Mouse (Mus musculus): ENCODE results near the gene Gng7.
A peak's percentile ranks its signal among the peaks of the same experiment; 100 is the strongest.

Gene Gng7

DNA sequence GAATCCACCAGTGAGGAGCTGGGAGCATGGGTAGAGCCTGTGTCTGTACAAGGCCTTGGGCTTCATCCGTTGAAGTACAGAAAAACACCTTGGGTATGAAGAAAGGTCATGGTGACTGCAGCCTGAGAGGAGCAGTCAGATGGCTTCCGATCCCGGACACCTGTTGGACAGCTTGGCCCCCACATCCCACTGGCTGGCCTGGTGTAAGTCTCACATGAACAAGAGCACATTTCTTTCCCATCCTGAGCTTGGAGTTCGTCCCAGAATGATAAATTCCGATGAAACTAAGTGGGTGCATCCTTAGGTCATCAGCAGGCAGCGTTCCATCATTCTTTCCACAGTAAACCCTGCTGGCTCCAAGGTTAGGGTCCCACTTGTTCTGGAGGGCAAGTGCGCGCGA lies 71.0 kb downstream of the Gng7 start:
- DNase-seq (ENCODE audit: low spot score), result no peak

DNA sequence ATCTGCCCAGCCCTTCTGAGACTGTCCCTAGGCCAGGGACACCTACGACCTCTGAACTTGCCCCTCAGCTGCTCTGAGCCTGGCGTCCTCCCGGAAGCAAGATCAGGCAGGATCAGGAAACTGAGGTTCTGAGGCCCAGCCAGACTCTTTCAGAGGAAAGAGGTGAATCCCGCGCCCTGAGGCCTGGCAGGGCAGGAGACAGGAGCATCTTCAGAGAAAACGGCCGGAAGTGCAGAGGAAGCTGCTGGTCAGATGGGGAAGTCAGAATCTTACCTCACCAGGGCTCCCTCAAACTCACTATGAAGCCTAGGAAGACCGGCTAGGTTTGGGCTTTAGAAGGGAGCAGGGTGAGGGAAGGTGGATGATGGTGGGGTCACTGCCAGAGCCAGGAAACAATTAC lies 71.8 kb downstream of the Gng7 start:
- no peak for DNase-seq (ENCODE audit: low spot score)

DNA sequence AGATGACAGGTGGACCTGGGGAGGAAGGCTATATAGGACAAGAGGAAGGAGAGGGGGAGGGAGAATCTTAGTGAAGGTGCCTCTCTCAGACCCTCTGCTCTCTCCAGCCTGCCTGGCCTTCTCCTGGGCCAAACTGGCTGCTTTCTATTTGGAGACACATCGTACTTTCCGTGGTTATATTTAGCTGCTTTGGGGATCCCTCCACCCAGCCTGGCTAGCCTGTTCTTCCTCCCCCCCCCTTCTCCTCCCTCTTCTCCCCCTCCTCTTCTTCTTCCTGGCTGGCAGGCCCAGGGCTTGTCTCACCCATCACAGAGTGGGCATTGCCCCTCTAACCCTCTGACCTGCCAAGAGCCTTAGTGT lies 73.8 kb downstream of the Gng7 start:
- no peak for DNase-seq (ENCODE audit: low spot score)

DNA sequence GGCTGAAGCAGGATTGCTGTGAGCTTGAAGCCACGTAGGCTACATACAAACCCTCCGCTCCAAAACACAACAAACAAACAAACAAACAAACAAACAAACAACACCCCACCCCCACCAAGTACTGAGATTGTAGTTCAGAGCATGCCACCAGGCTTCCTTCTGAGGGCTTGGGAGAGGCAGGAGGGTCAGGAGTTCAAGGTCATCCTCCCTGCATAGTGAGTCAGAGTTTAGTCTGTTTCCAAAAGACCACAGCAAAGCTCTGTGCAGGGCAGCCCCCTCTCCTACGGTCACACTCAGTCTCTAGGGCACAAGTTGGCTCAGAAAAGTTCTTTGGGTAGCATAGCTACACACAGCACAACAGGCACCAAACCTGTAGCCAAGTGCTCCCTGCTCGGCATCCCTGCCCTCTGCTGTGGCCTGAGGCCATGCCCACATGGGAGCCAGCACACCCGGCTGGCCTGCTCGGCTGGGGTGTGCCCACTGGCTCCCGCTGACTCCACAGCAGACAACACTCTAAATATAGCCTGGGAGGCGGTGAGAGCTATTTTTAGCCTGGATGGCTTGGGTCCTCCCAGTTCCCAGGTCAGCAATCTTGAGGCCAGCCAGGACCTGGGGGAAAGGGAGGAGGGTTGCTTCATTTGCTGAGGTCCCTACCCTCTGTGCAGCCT lies 74.3 kb downstream of the Gng7 start:
- DNase-seq (ENCODE audit: low spot score), result peak; percentile 77

DNA sequence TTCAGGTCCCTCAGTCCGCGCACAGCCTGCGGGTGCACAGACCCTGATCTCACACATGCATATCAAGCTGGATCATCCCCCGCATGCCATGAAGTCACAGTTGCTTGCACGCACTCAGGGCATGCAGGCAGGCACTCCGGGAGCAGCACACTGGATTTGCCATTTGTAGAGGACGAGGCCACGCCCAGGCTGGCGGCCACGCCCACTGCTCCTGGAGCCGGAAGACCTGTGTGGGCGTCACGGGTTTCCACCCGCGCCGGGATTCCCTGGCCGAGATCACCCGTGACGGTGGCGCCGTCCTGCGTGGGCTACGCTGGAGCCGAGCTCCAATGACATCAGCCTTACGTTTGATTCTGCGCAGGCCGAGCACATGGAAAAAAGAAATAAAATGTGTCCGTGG lies 75.1 kb downstream of the Gng7 start:
- DNase-seq (ENCODE audit: low spot score), result peak; percentile 78

DNA sequence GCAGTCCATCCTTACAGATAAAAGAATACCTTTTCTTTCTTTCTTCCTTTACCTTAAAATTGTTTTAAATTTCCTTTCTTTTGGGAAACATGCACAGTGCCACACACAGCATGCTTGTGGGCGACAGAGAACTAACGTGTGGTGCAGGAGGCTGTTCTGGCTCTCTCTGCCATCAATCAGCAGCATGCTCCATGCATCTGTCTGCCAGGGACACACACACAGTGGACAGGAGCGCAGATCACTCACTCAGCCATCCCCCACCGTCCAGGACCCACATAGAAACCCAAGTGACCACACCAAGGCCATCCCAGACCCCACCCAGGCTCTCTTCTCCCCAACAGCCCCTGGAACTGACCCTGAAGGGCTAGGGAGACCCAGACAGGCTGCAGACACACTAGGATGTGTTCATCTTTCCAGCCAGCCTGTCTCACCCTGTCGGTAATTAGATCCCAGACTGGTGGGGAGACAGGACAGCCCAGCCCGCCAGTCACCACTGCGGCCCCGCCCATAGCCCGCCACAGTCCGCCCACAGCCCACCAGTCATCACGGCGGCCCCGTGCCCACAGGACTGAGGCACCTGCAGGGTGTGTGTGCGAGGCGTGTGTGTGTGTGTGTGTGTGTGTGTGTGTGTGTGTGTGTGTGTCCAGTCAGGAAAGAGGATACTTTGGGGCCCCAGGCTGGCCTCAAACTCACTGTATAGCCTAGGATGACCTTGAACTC lies 75.8 kb downstream of the Gng7 start:
- no peak for DNase-seq (ENCODE audit: low spot score)

DNA sequence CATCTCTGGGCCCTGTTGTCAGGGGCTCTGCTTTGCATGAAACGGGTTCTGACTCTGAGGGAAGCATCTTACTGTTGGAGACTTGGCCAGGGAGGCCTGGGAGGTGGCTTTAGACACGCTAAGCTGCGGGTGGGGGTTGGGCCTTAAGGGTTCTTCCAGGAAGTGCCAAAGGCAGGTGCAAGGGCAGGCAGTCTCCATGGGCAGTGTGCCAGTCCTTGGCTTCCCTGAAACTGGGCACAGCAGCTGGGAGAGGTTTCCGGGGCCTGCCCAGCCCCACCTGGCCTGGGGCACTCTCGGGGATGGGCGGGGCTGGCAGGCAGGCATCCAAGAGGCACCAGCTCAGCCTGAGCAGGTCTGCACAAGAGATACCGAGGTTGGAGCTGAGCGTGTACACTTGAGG lies 77.1 kb downstream of the Gng7 start:
- peak; percentile 74 for DNase-seq (ENCODE audit: low spot score)

DNA sequence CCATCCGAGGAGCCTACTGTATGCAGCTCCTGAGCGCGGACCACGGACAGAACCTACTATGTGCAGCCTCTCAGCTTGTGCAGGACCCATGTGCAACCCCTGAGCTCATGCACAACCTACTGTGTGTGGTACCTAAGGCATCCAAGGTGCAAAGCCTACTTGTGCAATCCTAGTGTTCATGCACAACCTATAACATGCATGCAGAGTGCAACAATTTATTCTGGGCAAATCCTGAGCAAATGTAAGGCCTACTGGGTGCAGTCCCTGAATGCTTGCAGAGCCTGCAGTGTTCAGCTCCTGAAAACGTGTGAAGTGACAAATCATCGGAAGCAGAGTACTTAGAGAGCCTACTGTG lies 78.0 kb downstream of the Gng7 start:
- DNase-seq (ENCODE audit: low spot score), result no peak

DNA sequence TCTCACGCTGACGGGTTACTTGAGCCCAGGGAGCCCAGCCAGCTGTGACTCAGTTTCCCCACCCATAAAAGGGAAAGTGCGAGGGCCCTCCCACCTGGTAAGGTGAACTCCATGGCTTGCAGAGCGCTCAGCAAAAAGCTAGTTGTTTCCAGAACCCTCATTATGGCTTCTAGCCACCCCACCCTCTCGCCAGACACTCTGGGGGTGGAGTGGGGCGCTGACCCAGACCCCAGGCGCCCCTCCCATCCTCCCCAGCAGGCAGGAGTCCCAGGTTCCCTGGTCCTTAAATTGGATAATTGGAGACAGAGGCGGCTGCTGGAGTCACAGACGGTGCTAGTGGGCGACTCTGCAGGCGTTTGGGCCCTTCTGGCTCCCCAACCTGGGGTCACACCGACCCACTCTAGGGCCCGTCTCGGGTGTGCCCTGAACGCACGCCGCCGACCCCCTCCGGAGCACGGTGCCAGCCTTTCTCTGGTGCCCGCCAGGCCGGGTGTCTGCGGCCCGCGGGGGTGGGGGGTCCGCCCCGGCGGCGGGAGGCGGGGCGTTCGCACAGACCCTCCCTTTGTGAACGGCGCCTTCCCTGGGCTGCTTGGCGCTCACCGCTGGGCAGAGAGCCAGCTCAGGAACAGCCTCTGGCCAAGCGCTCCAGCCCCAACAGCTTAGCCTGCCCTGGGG lies 78.5 kb downstream of the Gng7 start:
- peak; percentile 71 for DNase-seq (ENCODE audit: low spot score)

DNA sequence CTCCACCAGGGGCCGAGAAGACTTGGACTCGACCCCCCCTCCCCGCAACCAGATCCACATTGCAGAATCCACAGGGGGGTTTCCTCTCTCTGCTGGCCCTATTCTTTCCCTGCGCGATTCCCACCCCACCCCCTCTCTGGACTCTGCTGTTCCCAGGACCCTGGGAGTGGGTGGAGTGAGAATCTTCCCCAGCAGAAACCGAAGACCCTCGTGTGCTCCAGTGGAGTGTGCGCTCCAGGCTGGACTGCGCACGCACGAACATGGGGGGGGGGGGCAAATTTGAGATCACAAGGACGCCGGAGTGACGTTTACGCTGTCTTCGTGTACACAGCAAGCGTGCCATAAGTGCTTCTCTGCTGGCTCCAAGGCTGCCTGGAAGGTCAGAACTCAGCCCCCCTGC lies 79.0 kb downstream of the Gng7 start:
- no peak for DNase-seq (ENCODE audit: low spot score)

DNA sequence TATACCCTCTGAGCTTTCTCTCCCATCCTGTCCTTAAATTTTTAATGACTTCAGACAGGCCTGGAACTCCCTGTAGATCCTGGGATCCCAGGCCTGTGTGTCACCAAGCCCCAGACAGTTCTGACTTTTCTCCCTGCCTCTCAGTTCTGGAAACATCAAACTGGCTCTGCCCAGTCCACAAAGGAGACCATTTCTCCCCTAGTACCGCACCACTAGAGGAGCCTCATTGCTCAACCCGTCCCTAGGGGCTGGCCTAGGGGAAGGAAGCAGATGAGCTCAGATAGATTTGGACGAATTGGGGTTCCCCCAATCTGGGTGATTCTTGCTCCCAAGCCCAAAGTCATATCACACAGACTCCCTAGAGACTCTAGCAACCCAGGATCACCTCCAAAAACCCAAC lies 79.5 kb downstream of the Gng7 start:
- no peak for DNase-seq (ENCODE audit: low spot score)

DNA sequence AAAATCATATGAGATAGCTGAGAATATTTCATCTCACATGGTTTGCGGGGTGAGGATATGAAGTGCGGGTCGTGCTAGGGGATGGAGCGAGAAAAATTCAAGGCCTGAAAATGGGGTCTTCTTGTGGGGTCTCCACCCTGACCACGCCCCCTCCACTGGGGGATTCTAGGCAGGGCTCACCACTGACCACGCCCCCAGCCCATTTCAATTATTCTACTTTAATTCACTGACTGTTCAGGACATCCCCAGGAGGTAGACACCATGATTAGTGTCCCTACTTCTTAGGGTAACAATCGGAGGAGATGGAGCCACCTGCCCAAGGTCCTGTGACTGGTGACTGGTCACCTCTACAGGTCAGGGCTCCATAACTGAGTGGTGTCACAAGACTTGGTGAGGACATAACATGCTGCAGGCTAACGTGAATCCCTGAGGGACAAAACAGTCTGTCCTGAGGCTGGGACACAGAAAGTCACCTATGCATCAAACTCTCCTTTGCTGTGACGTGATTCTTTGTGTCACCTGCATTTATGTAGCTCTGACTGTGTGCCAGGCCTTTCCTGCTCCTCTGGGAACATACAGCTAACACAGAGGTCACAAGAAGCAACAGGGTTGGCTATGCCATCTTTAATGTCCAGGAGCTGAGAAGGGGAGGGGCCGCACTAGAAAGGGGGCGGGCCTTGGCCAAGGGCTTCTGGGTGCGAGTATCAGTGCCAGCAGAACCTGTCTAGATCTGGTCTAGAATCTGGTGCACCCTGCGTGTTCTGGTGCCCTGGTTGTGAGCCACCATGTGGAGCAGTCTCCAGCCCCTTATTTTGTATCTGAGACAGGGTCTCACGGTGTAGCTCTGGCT lies 80.4 kb downstream of the Gng7 start:
- no peak for DNase-seq (ENCODE audit: low spot score)

DNA sequence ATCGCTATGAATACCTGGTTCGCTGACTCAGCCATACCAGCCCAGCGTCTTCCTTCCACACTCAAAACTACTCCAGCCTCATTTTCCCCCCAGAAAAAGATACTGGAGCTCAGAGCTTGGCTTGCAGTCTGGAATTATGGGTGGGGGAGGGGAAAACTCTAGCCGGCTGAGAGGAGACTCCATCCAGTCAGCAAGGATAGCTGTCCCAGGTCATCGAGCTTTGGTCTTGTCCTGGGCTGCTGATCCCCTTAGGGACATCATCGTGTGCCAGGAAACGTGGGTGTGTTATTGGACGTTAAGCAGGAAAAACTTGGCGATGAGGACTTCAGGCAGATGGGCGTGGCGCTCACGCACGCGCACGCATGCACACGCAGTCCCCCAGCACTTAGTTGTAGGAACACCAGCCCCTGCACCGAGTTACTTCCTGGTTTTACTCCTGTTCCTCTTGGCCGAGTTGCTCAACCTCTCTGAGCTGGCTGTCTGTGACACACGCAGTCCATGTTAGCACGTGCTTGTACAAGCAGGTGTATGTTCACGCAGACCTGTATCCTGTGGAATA lies 81.2 kb downstream of the Gng7 start:
- DNase-seq (ENCODE audit: low spot score), result peak; percentile 17

DNA sequence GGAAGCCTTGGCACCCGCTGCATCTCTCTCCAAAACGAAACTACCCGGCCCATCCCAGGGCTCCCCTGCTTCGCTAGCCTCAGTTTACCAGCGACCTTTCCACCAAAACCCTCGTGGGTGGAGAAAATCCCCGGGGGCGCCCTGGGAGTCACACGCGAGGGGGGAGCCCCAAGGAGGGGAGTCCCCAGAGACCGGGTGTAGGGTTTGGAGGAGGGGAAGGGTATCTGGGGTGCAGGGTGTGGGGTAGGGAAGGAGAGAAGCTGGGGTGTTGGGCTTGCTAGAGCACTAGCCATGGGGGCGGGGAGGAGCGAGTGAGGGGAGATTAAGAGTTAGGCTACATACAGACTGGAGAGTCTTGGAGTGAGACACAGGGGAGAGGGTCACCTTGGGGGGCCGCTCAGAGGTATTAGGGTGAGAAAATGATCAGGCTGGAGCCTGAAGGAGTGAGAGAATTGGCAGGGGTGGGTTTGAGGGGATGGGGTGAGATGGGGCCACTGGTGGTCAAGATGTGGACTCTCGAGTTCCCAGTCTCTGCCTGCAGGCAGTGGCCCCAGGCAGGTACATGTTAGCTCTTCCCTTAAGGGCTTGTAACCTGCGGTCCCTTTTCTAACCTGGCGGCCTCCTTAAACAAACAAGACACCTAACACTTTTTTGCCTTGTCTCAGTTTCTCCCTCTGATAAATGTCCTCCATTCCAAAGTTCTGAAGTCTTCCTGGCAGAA lies 81.9 kb downstream of the Gng7 start:
- no peak for DNase-seq (ENCODE audit: low spot score)

DNA sequence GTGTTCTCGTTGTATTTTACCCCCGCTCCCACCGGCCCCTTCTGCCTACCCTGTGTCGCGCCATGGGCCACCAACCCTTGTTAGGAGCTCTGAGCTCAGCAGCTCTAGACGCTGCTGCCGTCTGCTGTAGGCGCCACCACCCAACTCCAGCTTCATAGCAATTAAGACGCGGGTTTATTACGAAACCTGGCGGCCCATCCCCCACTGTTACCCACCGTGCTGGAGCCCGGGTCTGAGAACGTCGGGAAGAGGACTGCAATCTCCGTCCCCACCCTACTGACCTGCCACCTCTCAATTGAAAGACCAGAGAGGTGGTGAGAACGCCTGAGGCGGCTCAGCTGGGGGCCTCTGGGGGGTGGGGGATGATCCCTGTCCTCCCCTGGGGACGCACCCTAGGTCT lies 82.5 kb downstream of the Gng7 start:
- DNase-seq (ENCODE audit: low spot score), result no peak

DNA sequence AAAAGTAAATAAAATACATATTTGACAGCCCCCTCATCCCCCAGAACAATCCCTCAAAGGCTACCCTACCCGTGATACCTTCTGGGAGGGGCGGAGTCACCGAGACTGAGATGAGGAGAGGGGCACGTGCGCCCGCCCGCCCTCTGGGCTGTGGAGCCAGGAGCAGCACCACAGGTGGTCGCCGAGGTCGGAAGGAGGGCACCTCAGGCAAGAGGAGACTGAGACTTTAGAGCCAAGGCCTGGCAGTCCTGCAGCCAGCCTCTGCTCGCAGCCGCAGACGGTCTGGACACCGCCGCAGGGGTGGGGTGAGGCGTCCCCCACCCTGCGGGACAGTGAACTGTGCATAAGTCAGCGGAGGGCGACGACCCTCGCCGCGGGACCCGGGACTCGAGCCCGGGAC lies 83.0 kb downstream of the Gng7 start:
- DNase-seq (ENCODE audit: low spot score), result no peak

DNA sequence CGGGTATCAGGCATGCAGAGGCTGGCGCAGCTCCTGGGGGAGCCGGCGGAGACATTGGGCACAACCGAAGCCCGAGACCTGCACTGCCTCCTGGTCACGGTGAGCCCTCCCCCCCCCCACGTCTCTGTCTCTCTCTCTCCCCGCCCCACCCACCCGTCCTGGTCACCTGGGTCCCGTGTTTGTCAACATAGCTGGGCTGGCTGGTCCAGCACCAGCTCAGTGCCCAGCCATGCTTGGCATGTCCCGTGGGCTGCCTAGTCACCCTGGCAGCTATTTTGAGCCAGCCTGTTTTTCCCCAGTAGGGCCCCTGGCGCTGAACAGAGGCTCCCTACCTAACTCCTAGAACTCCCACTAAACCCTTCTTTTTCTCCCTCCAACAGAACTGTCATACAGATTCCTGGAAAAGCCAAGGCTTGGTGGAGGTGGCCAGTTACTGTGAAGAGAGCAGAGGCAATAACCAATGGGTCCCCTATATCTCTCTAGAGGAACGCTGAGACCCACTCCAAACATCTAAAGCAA lies 83.5 kb downstream of the Gng7 start:
- no peak for DNase-seq (ENCODE audit: low spot score)

DNA sequence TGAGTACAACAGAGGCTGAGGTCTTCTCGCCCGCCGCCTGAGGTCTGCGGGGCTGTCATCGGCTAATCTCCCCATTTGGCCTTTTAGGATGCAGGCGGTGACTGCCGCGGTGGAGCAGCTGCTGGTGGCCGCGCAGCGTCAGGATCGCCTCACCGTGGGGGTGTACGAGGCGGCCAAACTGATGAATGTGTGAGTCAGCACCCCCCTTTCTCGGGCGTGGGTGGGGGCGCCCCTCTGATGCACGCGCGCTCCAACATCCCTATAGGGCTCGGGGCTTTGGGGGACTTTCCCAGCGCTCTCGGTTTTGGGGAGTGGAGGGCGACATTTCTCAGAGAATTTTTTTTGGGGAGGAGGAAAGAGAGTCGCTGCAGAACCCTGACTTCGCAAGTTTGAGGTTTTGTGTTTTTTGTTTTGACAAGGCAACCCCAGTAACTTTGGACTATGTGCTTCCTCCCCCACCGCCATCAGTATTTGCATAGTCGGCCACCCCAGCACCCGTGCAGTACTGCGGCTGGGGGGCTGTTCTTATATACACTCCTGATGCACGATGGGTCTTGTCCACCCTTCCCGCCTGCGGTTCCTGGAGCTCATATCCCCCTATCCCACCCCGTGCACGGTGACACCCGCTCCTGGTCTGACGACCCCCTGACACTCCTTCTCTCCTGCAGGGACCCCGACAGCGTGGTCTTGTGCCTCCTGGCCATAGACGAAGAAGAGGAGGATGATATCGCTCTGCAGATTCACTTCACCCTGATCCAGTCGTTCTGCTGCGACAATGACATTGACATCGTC lies 84.2 kb downstream of the Gng7 start:
- no peak for DNase-seq (ENCODE audit: low spot score)

DNA sequence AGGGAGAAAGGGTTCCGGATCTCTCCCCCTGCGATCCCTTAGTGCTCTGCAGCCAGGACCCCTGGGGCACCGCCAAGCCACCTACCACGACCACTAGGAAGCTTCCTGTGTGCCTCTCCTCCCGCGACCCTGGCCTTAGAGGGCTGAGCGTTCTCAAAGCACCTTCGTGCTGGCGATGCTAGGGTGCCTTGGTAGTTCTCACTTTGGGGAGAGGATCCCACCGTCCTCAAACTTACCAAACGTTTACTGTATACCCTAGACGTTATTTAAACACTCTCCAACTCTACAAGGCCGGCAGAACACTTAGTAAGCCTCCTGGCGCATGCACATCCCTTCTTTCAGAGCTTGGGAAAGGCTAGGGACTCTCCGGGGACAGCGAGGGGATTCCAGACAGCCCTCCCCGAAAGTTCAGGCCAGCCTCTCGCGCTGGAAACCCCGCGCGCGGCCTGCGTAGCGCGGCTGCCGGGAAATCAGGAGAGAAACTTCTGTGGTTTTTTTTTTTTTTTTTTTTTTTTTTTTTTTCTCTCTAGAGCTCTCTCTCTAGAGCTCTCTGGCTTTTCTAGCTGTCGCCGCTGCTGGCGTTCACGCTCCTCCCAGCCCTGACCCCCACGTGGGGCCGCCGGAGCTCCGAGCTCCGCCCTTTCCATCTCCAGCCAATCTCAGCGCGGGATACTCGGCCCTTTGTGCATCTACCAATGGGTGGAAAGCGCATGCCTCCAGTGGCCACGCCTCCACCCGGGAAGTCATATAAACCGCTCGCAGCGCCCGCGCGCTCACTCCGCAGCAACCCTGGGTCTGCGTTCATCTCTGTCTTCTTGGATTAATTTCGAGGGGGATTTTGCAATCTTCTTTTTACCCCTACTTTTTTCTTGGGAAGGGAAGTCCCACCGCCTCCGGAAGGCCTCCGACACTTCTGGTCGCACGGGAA lies 85.2 kb downstream of the Gng7 start, which contains the start of gene Gadd45b:
TSS of gene Gadd45b (plus strand) at position 775 of the 928 bp plus-strand sequence.
- peak; percentile 99 for DNase-seq (ENCODE audit: low spot score)

All from ovary, adult 18-20 months (tissue).